Mouse (Mus musculus) ES-E14 (cell line): ENCODE results near the gene Slc38a3. TPM values are rescaled to one million over a fixed set of nuclear protein-coding genes. Genes with fewer than 3 reads are reported as not detected.

ENCODE experiments used
- DNase-seq: peaks from one replicate; pipeline ENCODE4 v3.0.0-alpha.2; 2013; ENCODE audit warnings: low read depth, low spot score
- H3K27ac ChIP-seq: 2 replicates; pipeline ENCODE4 v1.5.1; 2012; ENCODE audit warnings: low read depth, mild to moderate bottlenecking, low read length, moderate library complexity, mixed read lengths; ENCODE audit not compliant: poor library complexity, insufficient read depth, severe bottlenecking
- H3K36me3 ChIP-seq: 2 replicates; pipeline ENCODE4 v1.6.1; 2012; ENCODE audit warnings: mild to moderate bottlenecking, low read length, moderate library complexity, mixed read lengths; ENCODE audit not compliant: control insufficient read depth, poor library complexity, insufficient read depth, severe bottlenecking
- H3K4me1 ChIP-seq, 2 experiments: fragments of 150-350 bp in 1 of 2; sonication (generic) in 1 of 2; 2 replicates each; pipeline ENCODE4 v1.6.1; 2012; ENCODE audit warnings: low read length in 2 of 2, mild to moderate bottlenecking in 1 of 2, mixed read lengths in 1 of 2; ENCODE audit not compliant: control insufficient read depth in 2 of 2, insufficient read depth in 2 of 2, poor library complexity in 1 of 2
- H3K4me3 ChIP-seq, 2 experiments: fragments of 150-350 bp in 1 of 2; sonication (generic) in 1 of 2; 2 replicates each; pipeline ENCODE4 v1.5.1; 2012; ENCODE audit warnings: low read length in 2 of 2, low read depth in 1 of 2, mild to moderate bottlenecking in 1 of 2, mixed read lengths in 1 of 2; ENCODE audit not compliant: insufficient read depth in 1 of 2, poor library complexity in 1 of 2, severe bottlenecking in 1 of 2
- H3K9ac ChIP-seq: 2 replicates; pipeline ENCODE4 v1.6.1; 2012; ENCODE audit warnings: low read depth, mild to moderate bottlenecking, low read length, mixed read lengths; ENCODE audit not compliant: poor library complexity, insufficient read depth, severe bottlenecking
- H3K9me3 ChIP-seq: fragments of 150-350 bp; sonication (generic); 2 replicates; pipeline ENCODE4 v1.6.1; 2012; ENCODE audit warnings: low read depth, mild to moderate bottlenecking, low read length; ENCODE audit not compliant: control insufficient read depth, insufficient read depth
- CHD2 ChIP-seq: IDR thresholded peaks from 2 replicates; pipeline ENCODE4 v1.6.1; 2014; ENCODE audit warnings: mild to moderate bottlenecking, low read depth, low read length, inconsistent platforms
- HCFC1 ChIP-seq: IDR thresholded peaks from 2 replicates; pipeline ENCODE4 v1.6.1; 2012; ENCODE audit warnings: low read length, inconsistent platforms, borderline replicate concordance; ENCODE audit not compliant: insufficient read depth
- MAFK ChIP-seq: IDR thresholded peaks from 2 replicates; pipeline ENCODE4 v1.6.1; 2014; ENCODE audit warnings: mild to moderate bottlenecking, low read depth, low read length, inconsistent platforms; ENCODE audit not compliant: insufficient read depth
- ZC3H11A ChIP-seq: IDR thresholded peaks from 2 replicates; pipeline ENCODE4 v1.6.1; 2012; ENCODE audit warnings: low read depth, mild to moderate bottlenecking, inconsistent platforms, low read length, borderline replicate concordance
- ZNF384 ChIP-seq: IDR thresholded peaks from 2 replicates; pipeline ENCODE4 v1.6.1; 2012; ENCODE audit warnings: low read depth, low read length, inconsistent platforms
- in situ Hi-C, 2 experiments: fragments of 600-800 bp; cut with MboI; formaldehyde crosslinking; loops; one replicate each; pipeline ENCODE4 v1.15.1; 2025; ENCODE audit warnings: low sequenced_read_pairs in 2 of 2, inconsistent platforms in 1 of 2; ENCODE audit not compliant: unreplicated experiment in 2 of 2
- total RNA-seq: library from RNA; depleted of rRNA; stranded (reverse); fragments of 300-350 nt; gene quantifications from 2 replicates; pipeline ENCODE4 v1.2.3, GENCODE M21; 2012

Slc38a3 gene
- total RNA-seq, 1 experiment, result 2.9 TPM

GRCm38 (mm10) chr9:107609433-107609830 lies 59.9 kb downstream of the Slc38a3 start:
- Histone ChIP-seq H3K4me3 (no peak overlapping the region), H3K4me1 (peaks cover 6 to 48% of the 10 kb centered on the region in 2 experiments; a peak in 3 of 4 replicates), H3K27ac (no peak overlapping the region), H3K9ac (no peak overlapping the region), H3K36me3 (no peaks in the 10 kb centered on the region), H3K9me3 (no peaks in the 10 kb centered on the region)
- in situ Hi-C loops, result no loop called here
- TF ChIP-seq MAFK, result no peak
- TF ChIP-seq HCFC1, result no peak
- TF ChIP-seq ZC3H11A, result no peak
- no peak for TF ChIP-seq ZNF384
- TF ChIP-seq CHD2, result no peak
- no peak for DNase-seq

- Histone ChIP-seq H3K4me3 (no peak within 1 kb of the TSS), H3K4me1 (peaks cover 6 to 51% of the 10 kb centered on the region in 2 experiments; a peak in 3 of 4 replicates), H3K27ac (no peak within 1 kb of the TSS), H3K9me3 (no peaks in the 10 kb centered on the region), H3K9ac (no peak within 1 kb of the TSS), H3K36me3 (no peaks in the 10 kb centered on the region)
- in situ Hi-C loops, result no loop called here
- TF ChIP-seq MAFK (no peak), ZC3H11A (no peak), ZNF384 (no peak), HCFC1 (no peak), CHD2 (no peak)
- DNase-seq, result no peak
Measured at GRCm38 (mm10) chr9:107608741-107609432, 60.4 kb downstream of the Slc38a3 start, which contains the start of gene Sema3b. TSS of gene Sema3b (minus strand) at chr9:107609229.

- Histone ChIP-seq H3K36me3 (no peaks in the 10 kb centered on the region), H3K27ac (no peak overlapping the region), H3K4me3 (no peak overlapping the region), H3K9me3 (no peaks in the 10 kb centered on the region), H3K9ac (no peak overlapping the region), H3K4me1 (peaks cover 6 to 51% of the 10 kb centered on the region in 2 experiments; a peak in 3 of 4 replicates)
- in situ Hi-C loops, result no loop called here
- no peak for TF ChIP-seq ZNF384
- no peak for TF ChIP-seq ZC3H11A
- TF ChIP-seq HCFC1, result no peak
- no peak for TF ChIP-seq MAFK
- no peak for TF ChIP-seq CHD2
- DNase-seq, result no peak
Measured at GRCm38 (mm10) chr9:107607653-107608245, 61.6 kb downstream of the Slc38a3 start.

DNA sequence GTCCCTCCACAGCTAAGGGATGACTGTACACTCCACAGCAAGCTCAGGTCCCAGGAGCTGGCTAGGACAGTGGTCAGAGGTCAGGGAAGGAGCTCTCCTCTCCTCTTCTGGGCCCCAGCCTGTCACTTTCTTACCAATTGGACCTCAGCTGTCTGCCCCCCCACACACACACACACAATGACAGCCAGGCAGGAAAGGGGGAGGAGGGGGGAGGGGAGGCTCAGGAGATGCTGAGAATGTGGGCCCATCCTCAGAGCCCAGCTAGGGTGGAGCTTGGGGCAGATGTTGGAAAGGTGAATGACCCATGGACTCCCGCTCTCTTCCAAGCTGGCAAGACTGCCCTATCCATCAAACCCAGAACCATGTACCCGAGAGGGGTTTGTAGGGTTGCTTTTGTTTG lies 62.3 kb downstream of the Slc38a3 start:
- H3K9me3 ChIP-seq, result no peaks in the 10 kb centered on the region
- no peaks in the 10 kb centered on the region for H3K36me3 ChIP-seq
- no peak overlapping the region for H3K4me3 ChIP-seq
- TF ChIP-seq ZNF384 (no peak), CHD2 (no peak), MAFK (no peak), ZC3H11A (no peak), HCFC1 (no peak)
- DNase-seq, result no peak
- H3K27ac ChIP-seq, result no peak overlapping the region
- H3K4me1 ChIP-seq, result peaks cover 6 to 50% of the 10 kb centered on the region in 2 experiments; a peak in 3 of 4 replicates
- in situ Hi-C loops, result no loop called here
- no peak overlapping the region for H3K9ac ChIP-seq
